Mouse (Mus musculus): ENCODE measurements around the gene Olfr464.

DNA sequence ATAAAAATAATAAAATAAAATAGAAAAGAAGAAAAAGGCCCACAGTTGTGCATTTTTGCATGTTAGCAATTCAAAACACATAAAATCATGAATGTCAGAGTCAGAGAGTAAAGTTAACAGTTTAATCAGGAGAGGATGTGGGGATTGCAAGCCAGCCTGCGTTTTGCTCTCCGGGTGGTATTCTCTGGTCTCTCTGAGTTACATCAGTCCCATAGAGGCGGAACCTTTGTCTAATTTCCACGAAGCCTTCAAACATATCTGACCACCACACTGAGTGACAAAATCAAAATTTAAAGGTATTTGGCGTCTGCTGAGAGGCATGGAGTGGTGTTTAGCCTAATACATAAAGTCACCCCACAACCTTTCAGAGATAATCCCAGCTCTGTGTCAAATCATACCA lies 35.9 kb downstream of the Olfr464 start:
- TF ChIP-seq CTCF (IDR thresholded peaks at IDR 0.05; ENCODE audit: low read depth), result no peak
- TF ChIP-seq EP300 (IDR thresholded peaks at IDR 0.05; ENCODE audit: low read depth), result no peak

All from liver, postnatal 0 days (tissue).